Mouse (Mus musculus) left cerebral cortex, postnatal 25 days (tissue): ENCODE results near the gene Mfge8. TPM values are rescaled to one million over a fixed set of nuclear protein-coding genes. Genes with fewer than 3 reads are reported as not detected.

Source experiments
- DNase-seq, 2 experiments: peaks; one replicate each; pipeline ENCODE4 v3.0.0; 2022; ENCODE audit warnings: low spot score in 2 of 2, mixed read lengths in 1 of 2
- intact Hi-C: fragments of 180-260 bp; cut with DNase I; formaldehyde crosslinking; loops from one replicate; pipeline ENCODE4 v1.15.1; 2025
- total RNA-seq, 2 experiments: library from RNA; stranded (reverse); gene quantifications; 2 replicates each; pipeline ENCODE4 v1.2.3; 2021

Mfge8 gene
- total RNA-seq, 2 experiments from 2014 or later: 170 to 197 TPM

GRCm38 (mm10) chr7:79130843-79131444, 17.9 kb downstream of the Mfge8 start, which contains the start of gene Hapln3:
Gene Hapln3 (minus strand): TSS chr7:79131018.
- intact Hi-C loops: no loop called here
- DNase-seq: peak in 1 of 2 experiments; percentile 6

DNA sequence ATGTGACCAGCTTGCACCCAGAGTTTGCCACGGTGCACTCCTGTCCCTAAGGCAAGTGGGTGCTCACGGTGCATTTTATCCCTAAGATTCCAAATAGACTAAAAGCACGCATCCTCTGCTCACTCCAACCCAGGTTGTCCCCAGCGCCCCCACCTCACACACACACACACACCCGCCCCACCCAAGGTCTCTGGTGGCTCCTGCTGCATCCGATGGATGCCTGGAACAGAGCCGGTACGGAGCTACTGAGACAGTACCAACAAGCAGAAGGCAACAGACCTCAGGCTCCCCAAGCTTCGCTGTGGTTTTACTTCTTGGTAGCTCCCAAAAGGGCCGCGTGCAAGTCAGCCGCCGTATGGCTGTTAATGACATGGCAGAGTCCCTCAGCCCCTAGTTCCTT, 18.5 kb downstream of the Mfge8 start:
- intact Hi-C loops: no loop called here
- no peak for DNase-seq

DNA sequence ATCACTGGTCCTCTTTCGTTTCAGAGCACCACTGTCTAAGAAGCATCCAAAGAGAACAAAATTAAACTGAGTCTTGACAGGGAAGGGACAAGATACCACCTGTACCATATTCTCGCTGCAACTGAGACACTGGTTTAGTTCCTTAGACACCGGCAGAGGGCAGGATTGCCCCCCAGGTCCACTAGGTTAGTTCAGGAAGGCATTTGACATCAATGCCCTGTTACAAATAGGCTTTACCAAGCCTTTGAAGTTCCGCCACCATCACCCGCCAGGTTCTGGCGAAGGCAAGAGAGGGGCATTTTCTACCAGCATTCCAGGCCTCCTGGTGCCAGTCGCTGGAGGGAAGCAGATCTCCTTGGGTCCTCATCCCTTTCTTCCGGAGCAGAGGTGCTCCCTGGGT, 19.0 kb downstream of the Mfge8 start:
- intact Hi-C loops: no loop called here
- no peak for DNase-seq

DNA sequence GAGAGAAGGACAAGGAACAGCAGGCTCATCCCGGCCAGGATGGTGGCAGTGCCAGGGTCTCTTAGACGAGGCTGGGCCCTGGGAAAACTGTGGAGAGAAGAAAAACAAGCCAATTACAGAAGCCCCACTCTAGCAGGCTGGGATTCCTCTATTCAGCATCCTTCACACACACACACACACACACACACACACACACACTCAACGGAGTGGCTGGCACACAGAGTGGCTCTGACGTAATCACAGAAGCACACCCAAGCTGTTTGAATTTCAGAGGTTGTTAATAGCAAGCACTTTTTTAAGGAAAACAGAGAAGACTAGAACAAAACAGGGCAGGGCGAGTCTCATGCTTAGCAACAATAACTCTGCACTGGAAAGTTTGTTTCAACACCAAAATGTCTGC, 25.4 kb downstream of the Mfge8 start:
- DNase-seq: peak; percentile 44 to 57
- intact Hi-C loops: no loop called here

DNA sequence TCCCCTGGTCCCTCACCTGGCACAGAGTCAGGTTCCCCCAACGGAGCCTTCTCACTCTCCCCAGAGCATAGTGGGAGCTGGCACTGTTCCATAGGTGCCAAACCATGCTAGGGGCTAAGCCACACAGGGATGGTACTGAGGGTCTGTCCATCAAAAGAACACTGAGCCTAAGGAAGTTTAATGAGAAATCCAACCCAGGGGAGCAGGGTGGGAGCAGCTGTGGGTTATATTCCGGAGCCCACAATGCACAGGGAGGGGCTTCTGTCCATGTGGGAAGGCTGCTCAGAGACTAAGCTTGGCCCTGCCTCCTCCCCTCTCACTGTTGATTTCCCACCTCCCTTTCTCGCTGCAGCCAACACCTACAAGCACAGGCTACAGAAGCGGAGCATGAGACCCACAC, 35.0 kb downstream of the Mfge8 start:
- intact Hi-C loops: no loop called here
- DNase-seq: no peak

DNA sequence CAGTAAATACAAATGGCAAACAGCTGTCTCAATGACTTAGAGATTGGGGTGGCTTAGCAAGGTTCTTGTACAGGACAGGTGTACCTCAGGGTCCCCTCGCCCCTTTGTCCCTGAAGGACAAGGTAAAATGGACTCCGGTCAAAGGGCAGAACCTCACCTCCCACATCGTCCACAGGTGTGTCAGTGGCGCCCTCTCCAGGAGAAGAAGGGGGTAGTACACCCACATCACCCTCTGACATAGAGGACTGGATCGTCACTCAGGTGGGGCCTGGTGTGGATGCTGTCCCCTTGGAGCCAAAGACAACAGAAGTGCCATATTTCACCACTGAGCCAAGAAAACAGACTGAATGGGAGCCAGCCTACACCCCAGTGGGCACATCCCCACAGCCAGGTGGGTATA, 52.4 kb downstream of the Mfge8 start:
- intact Hi-C loops: no loop called here
- no peak for DNase-seq

- intact Hi-C loops: loop anchor here (10.0 kb wide), 1 partner anchor 294 kb away; no protein-coding TSS in a partner anchor
- peak in 1 of 2 experiments; percentile 12 for DNase-seq
Measured at GRCm38 (mm10) chr7:79089111-79089510, 59.7 kb downstream of the Mfge8 start.

Other genes with a start within 250 kb of the Mfge8 start
- gene Isg20, start 235.6 kb downstream of the Mfge8 start, total RNA-seq: 1 to 10 TPM in 1 of 2 experiments, under 1 TPM in 1; 0.44 to 1.4 TPM
- 1 to 10 TPM; 3.1 to 3.5 TPM for gene Acan, start 95.6 kb downstream of the Mfge8 start, total RNA-seq
- 1 to 10 TPM; 2.4 to 2.9 TPM for gene Hapln3, start 18.0 kb downstream of the Mfge8 start, total RNA-seq
- gene Abhd2, start 124.1 kb upstream of the Mfge8 start, total RNA-seq: 100 to 1,000 TPM; 103 to 120 TPM
- gene Rlbp1, start 238.0 kb upstream of the Mfge8 start, total RNA-seq: 10 to 100 TPM; 21.2 to 22.4 TPM
- gene Fanci, start 242.9 kb upstream of the Mfge8 start, total RNA-seq: under 1 TPM; 0.57 to 0.92 TPM